In the genomic region with DNA sequence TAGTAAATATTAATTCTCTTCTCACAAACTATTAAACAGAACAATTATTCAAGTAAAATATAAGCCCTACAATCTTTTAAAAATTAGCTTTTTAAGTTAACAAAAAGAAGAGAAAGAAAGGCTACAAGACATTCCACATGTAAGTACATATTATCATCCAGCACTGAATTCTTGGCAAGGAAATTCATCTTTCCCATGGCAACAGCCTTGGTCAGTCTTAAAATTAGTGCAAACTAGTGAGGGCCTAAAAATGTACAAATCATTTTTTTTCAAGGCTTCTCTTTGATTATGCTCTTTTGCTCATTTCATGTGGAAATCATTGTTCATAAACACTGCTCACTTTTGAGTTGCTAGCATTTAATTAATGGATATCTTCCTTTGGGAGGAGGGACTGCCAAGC, we compare ENCODE assay signal across 12 mouse cellular contexts.
"Had no signal": no experiment of that assay in that cellular context is flagged by ENCODE, and none has a peak within 500 bp of the region (broad histone marks: within the 10 kb centered on the region; RNA-seq: fewer than 3 reads in every experiment).

No protein-coding gene starts in this region.

- H3K4me1 ChIP-seq: liver, embryonic 12.5 days had no signal

- H3K27me3 ChIP-seq: limb, embryonic 15.5 days; liver, embryonic 12.5 days; lung, embryonic 15.5 days had no signal

- DNase-seq: kidney, adult 9 months; kidney, postnatal 36 days; layer of hippocampus, adult 9-11 months; layer of hippocampus, postnatal 36 days; lung, postnatal 14 days; thymus, adult 2 months; thymus, postnatal 25 days had no signal

- H3K27ac ChIP-seq: kidney, postnatal 0 days; limb, embryonic 15.5 days; liver, embryonic 12.5 days; lung, embryonic 15.5 days; stomach, postnatal 0 days had no signal

- H3K9ac ChIP-seq: limb, embryonic 15.5 days; liver, embryonic 12.5 days; lung, embryonic 15.5 days had no signal

- H3K4me3 ChIP-seq: limb, embryonic 15.5 days; liver, embryonic 12.5 days; lung, embryonic 15.5 days had no signal

- H3K9me3 ChIP-seq: limb, embryonic 15.5 days; liver, embryonic 12.5 days; lung, embryonic 15.5 days had no signal

- ATAC-seq: liver, embryonic 12.5 days had no signal

- H3K36me3 ChIP-seq: liver, embryonic 12.5 days; lung, embryonic 15.5 days had no signal

- H3K4me2 ChIP-seq: limb, embryonic 15.5 days; liver, embryonic 12.5 days; lung, embryonic 15.5 days had no signal
